Mouse (Mus musculus): ENCODE measurements at regions not wholly inside any gene's neighbourhood (a gene's known extent, or its start where the extent isn't known, plus 50 kb on each side); places are given as distances from the start of the nearest gene placed in this dataset.

GRCm38 (mm10) chr10:23708261-23708660, 78.8 kb downstream of the Rps12 start:
- Histone ChIP-seq H3K4me3 (ENCODE audit: low read depth, low read length) (no peak overlapping the region), H3K4me2 (replicated peaks; ENCODE audit: low read depth, low read length) (no peak overlapping the region), H3K9ac (ENCODE audit: low read depth, low read length) (no peak overlapping the region), H3K27ac (ENCODE audit: low read depth, low read length) (no peak overlapping the region), H3K36me3 (ENCODE audit: control insufficient read depth, insufficient read depth, low read length) (no peaks in the 10 kb centered on the region), H3K4me1 (replicated peaks; ENCODE audit: control insufficient read depth, insufficient read depth, low read length) (no peaks in the 10 kb centered on the region), H3K27me3 (ENCODE audit: control insufficient read depth, insufficient read depth, low read length) (no peaks in the 10 kb centered on the region), H3K9me3 (ENCODE audit: control insufficient read depth, low read length) (no peaks in the 10 kb centered on the region)
- no peak for DNase-seq (ENCODE audit: low spot score)
- ATAC-seq (ENCODE audit: low FRiP score), result no peak
- 91% methylated on average over 8 of the region's 8 CpGs for WGBS

GRCm38 (mm10) chr10:23707141-23707540, 79.9 kb downstream of the Rps12 start:
- Histone ChIP-seq H3K4me3 (ENCODE audit: low read depth, low read length) (no peak overlapping the region), H3K27ac (ENCODE audit: low read depth, low read length) (no peak overlapping the region), H3K4me2 (replicated peaks; ENCODE audit: low read depth, low read length) (no peak overlapping the region), H3K9me3 (ENCODE audit: control insufficient read depth, low read length) (no peaks in the 10 kb centered on the region), H3K9ac (ENCODE audit: low read depth, low read length) (no peak overlapping the region), H3K36me3 (ENCODE audit: control insufficient read depth, insufficient read depth, low read length) (no peaks in the 10 kb centered on the region), H3K4me1 (replicated peaks; ENCODE audit: control insufficient read depth, insufficient read depth, low read length) (no peaks in the 10 kb centered on the region), H3K27me3 (ENCODE audit: control insufficient read depth, insufficient read depth, low read length) (no peaks in the 10 kb centered on the region)
- ATAC-seq (ENCODE audit: low FRiP score), result no peak
- WGBS, result 85% methylated on average over 3 of the region's 3 CpGs
- no peak for DNase-seq (ENCODE audit: low spot score)

- Histone ChIP-seq H3K9ac (ENCODE audit: low read depth, low read length) (no peak overlapping the region), H3K4me2 (replicated peaks; ENCODE audit: low read depth, low read length) (no peak overlapping the region), H3K4me3 (ENCODE audit: low read depth, low read length) (no peak overlapping the region), H3K27ac (ENCODE audit: low read depth, low read length) (no peak overlapping the region), H3K4me1 (replicated peaks; ENCODE audit: control insufficient read depth, insufficient read depth, low read length) (no peaks in the 10 kb centered on the region), H3K27me3 (ENCODE audit: control insufficient read depth, insufficient read depth, low read length) (no peaks in the 10 kb centered on the region), H3K9me3 (ENCODE audit: control insufficient read depth, low read length) (no peaks in the 10 kb centered on the region), H3K36me3 (ENCODE audit: control insufficient read depth, insufficient read depth, low read length) (no peaks in the 10 kb centered on the region)
- no peak for ATAC-seq (ENCODE audit: low FRiP score)
- 82% methylated on average over 1 of the region's 1 CpGs for WGBS
- DNase-seq (ENCODE audit: low spot score), result no peak
These were observed 83.0 kb downstream of the Rps12 start for GRCm38 (mm10) chr10:23704048-23704447.

- Histone ChIP-seq H3K4me2 (replicated peaks; ENCODE audit: low read depth, low read length) (no peak overlapping the region), H3K9me3 (ENCODE audit: control insufficient read depth, low read length) (no peaks in the 10 kb centered on the region), H3K36me3 (ENCODE audit: control insufficient read depth, insufficient read depth, low read length) (no peaks in the 10 kb centered on the region), H3K9ac (ENCODE audit: low read depth, low read length) (no peak overlapping the region), H3K4me1 (replicated peaks; ENCODE audit: control insufficient read depth, insufficient read depth, low read length) (no peaks in the 10 kb centered on the region), H3K27me3 (ENCODE audit: control insufficient read depth, insufficient read depth, low read length) (no peaks in the 10 kb centered on the region; the same call in 1 of the 2 replicates), H3K27ac (ENCODE audit: low read depth, low read length) (no peak overlapping the region), H3K4me3 (ENCODE audit: low read depth, low read length) (no peak overlapping the region)
- WGBS, result 69% methylated on average over 2 of the region's 2 CpGs
- ATAC-seq (ENCODE audit: low FRiP score) (no peak), DNase-seq (ENCODE audit: low spot score) (no peak)
These were observed 95.8 kb downstream of the Rps12 start for GRCm38 (mm10) chr10:23691291-23691690.

GRCm38 (mm10) chr10:23686969-23687368, 100.1 kb downstream of the Rps12 start:
- ATAC-seq (ENCODE audit: low FRiP score) (no peak), DNase-seq (ENCODE audit: low spot score) (no peak)
- H3K4me1 ChIP-seq (replicated peaks; ENCODE audit: control insufficient read depth, insufficient read depth, low read length), result no peaks in the 10 kb centered on the region
- H3K27ac ChIP-seq (ENCODE audit: low read depth, low read length), result no peak overlapping the region
- no peak overlapping the region for H3K9ac ChIP-seq (ENCODE audit: low read depth, low read length)
- H3K27me3 ChIP-seq (ENCODE audit: control insufficient read depth, insufficient read depth, low read length), result no peaks in the 10 kb centered on the region; the same call in 1 of the 2 replicates
- H3K4me2 ChIP-seq (replicated peaks; ENCODE audit: low read depth, low read length), result no peak overlapping the region
- no peaks in the 10 kb centered on the region for H3K36me3 ChIP-seq (ENCODE audit: control insufficient read depth, insufficient read depth, low read length)
- WGBS, result 73% methylated on average over 10 of the region's 10 CpGs
- H3K4me3 ChIP-seq (ENCODE audit: low read depth, low read length), result no peak overlapping the region
- H3K9me3 ChIP-seq (ENCODE audit: control insufficient read depth, low read length), result no peaks in the 10 kb centered on the region

GRCm38 (mm10) chr10:23683078-23683477, 104.0 kb downstream of the Rps12 start:
- Histone ChIP-seq H3K4me1 (replicated peaks; ENCODE audit: control insufficient read depth, insufficient read depth, low read length) (no peaks in the 10 kb centered on the region), H3K27me3 (ENCODE audit: control insufficient read depth, insufficient read depth, low read length) (no peaks in the 10 kb centered on the region), H3K4me3 (ENCODE audit: low read depth, low read length) (no peak overlapping the region), H3K27ac (ENCODE audit: low read depth, low read length) (no peak overlapping the region), H3K36me3 (ENCODE audit: control insufficient read depth, insufficient read depth, low read length) (no peaks in the 10 kb centered on the region), H3K4me2 (replicated peaks; ENCODE audit: low read depth, low read length) (no peak overlapping the region), H3K9ac (ENCODE audit: low read depth, low read length) (no peak overlapping the region), H3K9me3 (ENCODE audit: control insufficient read depth, low read length) (no peaks in the 10 kb centered on the region)
- no peak for DNase-seq (ENCODE audit: low spot score)
- ATAC-seq (ENCODE audit: low FRiP score), result no peak
- WGBS, result 93% methylated on average over 4 of the region's 4 CpGs

GRCm38 (mm10) chr10:23675911-23676310, 111.2 kb downstream of the Rps12 start:
- no peak overlapping the region for H3K9ac ChIP-seq (ENCODE audit: low read depth, low read length)
- 43% methylated on average over 6 of the region's 6 CpGs for WGBS
- no peak overlapping the region for H3K4me3 ChIP-seq (ENCODE audit: low read depth, low read length)
- H3K27ac ChIP-seq (ENCODE audit: low read depth, low read length), result 0 out of 2 replicates have a peak overlapping the region, but pooled peaks have one; percentile 17
- no peak for ATAC-seq (ENCODE audit: low FRiP score)
- H3K36me3 ChIP-seq (ENCODE audit: control insufficient read depth, insufficient read depth, low read length), result no peaks in the 10 kb centered on the region
- H3K4me2 ChIP-seq (replicated peaks; ENCODE audit: low read depth, low read length), result no peak overlapping the region
- peak; percentile 40 for DNase-seq (ENCODE audit: low spot score)
- no peaks in the 10 kb centered on the region for H3K27me3 ChIP-seq (ENCODE audit: control insufficient read depth, insufficient read depth, low read length)
- H3K4me1 ChIP-seq (replicated peaks; ENCODE audit: control insufficient read depth, insufficient read depth, low read length), result peaks cover 4% of the 10 kb centered on the region
- H3K9me3 ChIP-seq (ENCODE audit: control insufficient read depth, low read length), result no peaks in the 10 kb centered on the region

GRCm38 (mm10) chr10:23674633-23675515, 112.2 kb downstream of the Rps12 start:
- Histone ChIP-seq H3K4me1 (replicated peaks; ENCODE audit: control insufficient read depth, insufficient read depth, low read length) (peaks cover 4% of the 10 kb centered on the region), H3K4me3 (ENCODE audit: low read depth, low read length) (no peak overlapping the region), H3K36me3 (ENCODE audit: control insufficient read depth, insufficient read depth, low read length) (no peaks in the 10 kb centered on the region), H3K27ac (ENCODE audit: low read depth, low read length) (peak overlapping the region; percentile 89), H3K9ac (ENCODE audit: low read depth, low read length) (0 out of 2 replicates have a peak overlapping the region, but pooled peaks have one; percentile 8), H3K9me3 (ENCODE audit: control insufficient read depth, low read length) (no peaks in the 10 kb centered on the region), H3K27me3 (ENCODE audit: control insufficient read depth, insufficient read depth, low read length) (no peaks in the 10 kb centered on the region), H3K4me2 (replicated peaks; ENCODE audit: low read depth, low read length) (peak overlapping the region; percentile 26; the same call in 1 of the 2 replicates)
- DNase-seq (ENCODE audit: low spot score), result peak; percentile 73
- ATAC-seq (ENCODE audit: low FRiP score), result peak; percentile 93
- 21% methylated on average over 16 of the region's 16 CpGs for WGBS

- 84% methylated on average over 4 of the region's 4 CpGs for WGBS
- H3K4me1 ChIP-seq (replicated peaks; ENCODE audit: control insufficient read depth, insufficient read depth, low read length), result peaks cover 4% of the 10 kb centered on the region
These were observed 114.8 kb downstream of the Rps12 start for GRCm38 (mm10) chr10:23672296-23672695.

More at GRCm38 (mm10) chr10:23672296-23672695, 114.8 kb downstream of the Rps12 start:
- no peaks in the 10 kb centered on the region for H3K36me3 ChIP-seq (ENCODE audit: control insufficient read depth, insufficient read depth, low read length)
- H3K9me3 ChIP-seq (ENCODE audit: control insufficient read depth, low read length), result no peaks in the 10 kb centered on the region
- H3K4me3 ChIP-seq (ENCODE audit: low read depth, low read length), result no peak overlapping the region
- no peaks in the 10 kb centered on the region for H3K27me3 ChIP-seq (ENCODE audit: control insufficient read depth, insufficient read depth, low read length)
- H3K27ac ChIP-seq (ENCODE audit: low read depth, low read length), result no peak overlapping the region
- ATAC-seq (ENCODE audit: low FRiP score), result no peak
- H3K9ac ChIP-seq (ENCODE audit: low read depth, low read length), result no peak overlapping the region
- no peak overlapping the region for H3K4me2 ChIP-seq (replicated peaks; ENCODE audit: low read depth, low read length)
- DNase-seq (ENCODE audit: low spot score), result no peak

All from hindbrain, embryonic 11.5 days (tissue).